Mouse (Mus musculus) kidney, adult 2 months (tissue): ENCODE measurements at regions not wholly inside any gene's neighbourhood (a gene's known extent, or its start where the extent isn't known, plus 50 kb on each side); places are given as distances from the start of the nearest gene placed in this dataset.

ENCODE experiments used
- DNase-seq: peaks from one replicate; pipeline ENCODE4 v3.0.0; 2021
- H3K27ac ChIP-seq: fragments of 200-500 bp; 2 replicates; pipeline ENCODE4 v1.5.1; 2012; ENCODE audit warnings: low read depth, low read length, control low read depth, inconsistent platforms; ENCODE audit not compliant: insufficient read depth
- H3K27me3 ChIP-seq: fragments of 200-500 bp; replicated peaks from 2 replicates; pipeline ENCODE4 v1.6.1; 2012; ENCODE audit warnings: mild to moderate bottlenecking, moderate library complexity, low read length, inconsistent platforms; ENCODE audit not compliant: control insufficient read depth, insufficient read depth
- H3K36me3 ChIP-seq: fragments of 200-500 bp; 2 replicates; pipeline ENCODE4 v1.6.1; 2012; ENCODE audit warnings: mild to moderate bottlenecking, moderate library complexity, low read length, inconsistent platforms; ENCODE audit not compliant: control insufficient read depth, insufficient read depth
- H3K4me1 ChIP-seq: fragments of 200-500 bp; 2 replicates; pipeline ENCODE4 v1.6.1; 2011; ENCODE audit warnings: low read length; ENCODE audit not compliant: control insufficient read depth, insufficient read depth
- H3K4me3 ChIP-seq: fragments of 200-500 bp; 2 replicates; pipeline ENCODE4 v1.5.1; 2011; ENCODE audit warnings: mild to moderate bottlenecking, low read depth, low read length, control low read depth; ENCODE audit not compliant: insufficient read depth
- CTCF ChIP-seq: fragments of 200-500 bp; conservative IDR thresholded peaks from 2 replicates; pipeline ENCODE4 v1.5.1; 2011; ENCODE audit warnings: low read depth, mild to moderate bottlenecking, control low read depth, low read length, moderate library complexity, mixed read lengths; ENCODE audit not compliant: insufficient read depth, insufficient read length
- POLR2A ChIP-seq: fragments of 200-500 bp; IDR thresholded peaks from one replicate; pipeline ENCODE4 v1.6.1; 2011; ENCODE audit warnings: low read depth, low read length, control low read depth
- WGBS: fragments of 180-500 bp; shearing (Covaris S2); methylation state at CpG from one replicate; pipeline ENCODE4 v1.1.7; 2018; 5-methylcytosine and 5-hydroxymethylcytosine counted together

GRCm38 (mm10) chr14:120146312-120146711 is 104.1 kb upstream of the Oxgr1 start:
- Histone ChIP-seq H3K27me3 (no peaks in the 10 kb centered on the region), H3K4me1 (no peaks in the 10 kb centered on the region), H3K27ac (no peak overlapping the region), H3K36me3 (no peaks in the 10 kb centered on the region), H3K4me3 (no peak overlapping the region)
- no peak for DNase-seq
- 78% methylated on average over 11 of the region's 11 CpGs for whole genome bisulfite sequencing
- no peak for TF ChIP-seq CTCF
- TF ChIP-seq POLR2A = no peak

DNA sequence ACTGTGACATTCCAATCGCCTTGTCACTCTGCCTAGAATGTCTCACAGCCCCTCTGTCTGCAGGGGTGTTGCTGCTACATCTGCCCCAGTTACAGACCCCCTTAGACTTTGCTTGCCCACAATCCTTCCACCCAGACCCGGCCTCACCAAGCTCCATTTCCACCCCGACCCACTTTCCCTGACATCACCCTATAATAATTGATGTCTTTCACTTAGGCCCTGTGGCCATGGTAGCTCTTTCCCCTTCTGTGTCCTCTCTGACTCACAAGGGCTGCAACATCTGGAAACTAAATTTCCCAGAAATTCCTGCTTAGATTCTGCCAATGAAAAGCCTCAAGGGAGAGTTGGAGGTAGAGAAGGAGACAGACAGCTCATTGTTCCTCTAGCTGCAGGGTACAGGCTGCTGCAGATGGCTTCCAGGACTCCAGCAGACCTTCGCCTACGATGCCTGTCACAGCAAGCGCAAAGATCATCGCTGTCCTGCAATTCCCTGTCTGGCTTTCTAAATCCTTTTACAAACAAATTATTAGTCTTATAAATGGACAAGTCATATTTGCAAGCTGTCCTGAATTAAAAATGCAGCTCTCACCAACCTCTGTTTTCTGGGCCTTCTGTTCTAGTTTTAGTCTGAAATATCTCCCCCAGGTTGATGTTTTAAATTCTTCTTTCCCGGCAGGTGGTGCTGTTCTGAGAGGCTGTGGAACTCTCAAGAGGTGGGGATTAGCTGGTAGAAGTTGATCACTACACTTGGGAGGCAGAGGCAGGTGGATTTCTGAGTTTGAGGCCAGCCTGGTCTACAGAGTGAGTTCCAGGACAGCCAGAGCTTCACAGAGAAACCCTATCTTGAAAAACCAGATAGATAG is 104.9 kb upstream of the Oxgr1 start:
- H3K4me3 ChIP-seq = no peak overlapping the region
- TF ChIP-seq POLR2A (no peak), CTCF (no peak)
- WGBS = 87% methylated on average over 8 of the region's 8 CpGs
- no peak for DNase-seq
- no peaks in the 10 kb centered on the region for H3K36me3 ChIP-seq
- no peaks in the 10 kb centered on the region for H3K27me3 ChIP-seq
- no peak overlapping the region for H3K27ac ChIP-seq
- no peaks in the 10 kb centered on the region for H3K4me1 ChIP-seq

DNA sequence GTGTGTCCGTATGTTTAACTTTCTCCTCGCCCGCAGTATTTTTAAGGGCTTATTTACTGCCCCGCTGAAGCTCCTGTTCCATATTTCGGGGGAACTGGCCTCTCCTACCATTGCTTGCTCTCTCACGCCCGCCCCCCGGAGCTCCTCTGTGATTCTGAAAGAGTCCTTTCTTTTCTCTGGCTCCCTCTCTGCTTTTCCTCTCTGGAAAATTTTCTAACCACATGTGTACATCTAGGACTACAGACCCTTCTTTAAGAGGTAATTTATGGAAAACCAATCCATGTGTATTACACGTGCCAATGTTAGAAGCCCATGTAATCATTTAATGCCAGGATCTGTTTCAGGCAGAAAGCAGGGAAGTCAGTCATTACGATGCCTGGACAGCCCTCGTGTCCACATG is 106.6 kb upstream of the Oxgr1 start:
- Histone ChIP-seq H3K27me3 (no peaks in the 10 kb centered on the region), H3K27ac (no peak overlapping the region), H3K4me3 (no peak overlapping the region), H3K4me1 (no peaks in the 10 kb centered on the region), H3K36me3 (no peaks in the 10 kb centered on the region)
- 90% methylated on average over 11 of the region's 11 CpGs for WGBS
- no peak for TF ChIP-seq CTCF
- no peak for TF ChIP-seq POLR2A
- no peak for DNase-seq

DNA sequence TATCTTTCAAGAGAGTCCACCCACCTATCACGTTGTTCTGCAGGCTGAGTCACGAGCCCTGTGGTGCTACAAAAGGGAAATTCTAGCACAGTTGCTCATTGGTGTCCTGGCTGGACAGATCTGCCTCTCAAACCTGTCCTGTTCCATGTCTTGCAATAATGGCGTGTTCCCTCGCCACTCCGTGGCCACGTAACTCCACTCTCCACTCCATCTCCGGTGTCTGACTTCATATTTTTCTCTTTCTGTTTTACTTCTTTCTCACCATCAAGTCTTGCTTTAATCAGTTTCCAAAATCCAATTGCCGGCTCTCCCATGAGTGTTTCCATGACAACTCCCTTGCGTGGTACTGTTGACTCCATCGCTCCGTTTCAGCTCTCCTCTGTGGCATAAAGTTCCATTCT is 107.1 kb upstream of the Oxgr1 start:
- TF ChIP-seq POLR2A (no peak), CTCF (no peak)
- Histone ChIP-seq H3K4me3 (no peak overlapping the region), H3K4me1 (no peaks in the 10 kb centered on the region), H3K27me3 (no peaks in the 10 kb centered on the region), H3K27ac (no peak overlapping the region), H3K36me3 (no peaks in the 10 kb centered on the region)
- DNase-seq = no peak
- 95% methylated on average over 11 of the region's 11 CpGs for WGBS

GRCm38 (mm10) chr14:120150589-120150988 is 108.4 kb upstream of the Oxgr1 start:
- H3K36me3 ChIP-seq = no peaks in the 10 kb centered on the region
- DNase-seq = no peak
- H3K4me1 ChIP-seq = no peaks in the 10 kb centered on the region
- TF ChIP-seq POLR2A = no peak
- no peak for TF ChIP-seq CTCF
- H3K4me3 ChIP-seq = no peak overlapping the region
- H3K27ac ChIP-seq = no peak overlapping the region
- 24% methylated on average over 1 of the region's 1 CpGs for WGBS
- H3K27me3 ChIP-seq = no peaks in the 10 kb centered on the region

GRCm38 (mm10) chr14:120154413-120154812 is 112.2 kb upstream of the Oxgr1 start:
- Histone ChIP-seq H3K27ac (no peak overlapping the region), H3K4me1 (no peaks in the 10 kb centered on the region), H3K4me3 (no peak overlapping the region), H3K27me3 (no peaks in the 10 kb centered on the region), H3K36me3 (no peaks in the 10 kb centered on the region)
- WGBS = 77% methylated on average over 7 of the region's 7 CpGs
- no peak for DNase-seq
- TF ChIP-seq POLR2A (no peak), CTCF (no peak)

GRCm38 (mm10) chr14:120164184-120164583 is 111.3 kb upstream of the Mbnl2 start:
- TF ChIP-seq POLR2A (no peak), CTCF (no peak)
- WGBS = 74% methylated on average over 2 of the region's 2 CpGs
- H3K27me3 ChIP-seq = no peaks in the 10 kb centered on the region
- no peak overlapping the region for H3K4me3 ChIP-seq
- DNase-seq = no peak
- H3K36me3 ChIP-seq = no peaks in the 10 kb centered on the region
- no peak overlapping the region for H3K27ac ChIP-seq
- H3K4me1 ChIP-seq = no peaks in the 10 kb centered on the region
